Mouse (Mus musculus): Measurements from ENCODE around the gene Zfp422.
A peak's percentile ranks its signal among the peaks of the same experiment; 100 is the strongest.
"Not testable (repeated sequence)": the region's sequence is repeated elsewhere in the genome, so short reads cannot be mapped to it uniquely, and the experiment has no call there.

The Zfp422 gene

DNA sequence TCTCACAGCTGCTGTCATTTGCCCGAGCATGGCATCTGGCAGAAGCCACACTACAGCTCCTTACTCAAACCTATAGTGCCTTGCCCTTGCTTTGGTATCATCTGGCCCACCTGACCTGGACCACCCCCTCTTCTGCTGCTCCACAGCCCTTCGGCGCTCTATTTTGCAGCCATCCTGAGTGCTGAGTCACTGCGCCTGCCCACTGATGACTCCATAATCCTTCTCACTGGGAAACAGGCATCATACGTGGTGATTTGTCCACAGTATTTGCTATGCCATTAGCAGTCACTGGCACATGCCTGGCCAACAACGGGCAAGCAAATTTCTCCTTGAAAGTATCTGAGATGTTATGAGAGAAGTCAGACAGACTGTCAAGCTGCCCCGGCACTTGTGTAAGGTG lies 21.0 kb upstream of the Zfp422 start:
- DNase-seq (ENCODE audit: low spot score): no peak

DNA sequence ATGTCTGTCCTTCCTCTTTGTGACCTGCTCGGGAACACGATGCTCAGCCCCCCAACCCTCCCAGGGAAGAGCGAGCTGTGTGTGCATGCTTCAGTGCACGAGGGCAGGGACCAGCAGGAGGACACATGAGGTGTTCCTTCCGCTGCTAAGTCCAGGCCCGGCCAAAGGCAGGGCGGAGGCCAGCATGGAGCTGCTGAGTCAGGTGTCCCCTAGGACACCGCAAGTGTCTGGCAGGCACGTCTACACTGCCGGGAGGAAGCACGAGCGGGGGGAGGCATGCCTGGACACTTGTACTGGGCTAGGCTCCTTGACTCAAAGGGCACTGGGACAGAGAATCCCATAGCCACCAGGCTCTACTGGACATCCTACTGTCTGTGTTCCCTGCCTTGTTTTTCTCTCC lies 19.0 kb upstream of the Zfp422 start:
- DNase-seq (ENCODE audit: low spot score): no peak

DNA sequence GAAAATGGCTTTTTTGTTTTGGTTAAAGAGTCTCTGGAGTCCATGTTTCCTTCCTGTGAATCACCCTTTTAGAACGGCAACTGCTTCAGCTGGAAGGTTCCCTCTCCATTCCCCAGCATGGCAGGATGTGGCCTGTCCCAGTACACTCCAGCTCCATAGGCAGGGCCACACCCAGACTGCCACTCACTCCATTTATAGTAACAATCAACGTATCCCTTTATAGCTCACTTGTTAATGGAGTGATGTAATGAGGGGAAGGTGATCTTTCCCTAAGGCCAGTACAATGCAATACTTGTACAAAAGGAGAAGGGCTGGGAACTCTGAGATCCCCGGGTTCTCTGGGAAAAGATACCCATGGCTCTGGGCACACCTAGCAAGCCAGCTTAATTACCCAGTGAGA lies 15.5 kb upstream of the Zfp422 start:
- no peak for DNase-seq (ENCODE audit: low spot score)

DNA sequence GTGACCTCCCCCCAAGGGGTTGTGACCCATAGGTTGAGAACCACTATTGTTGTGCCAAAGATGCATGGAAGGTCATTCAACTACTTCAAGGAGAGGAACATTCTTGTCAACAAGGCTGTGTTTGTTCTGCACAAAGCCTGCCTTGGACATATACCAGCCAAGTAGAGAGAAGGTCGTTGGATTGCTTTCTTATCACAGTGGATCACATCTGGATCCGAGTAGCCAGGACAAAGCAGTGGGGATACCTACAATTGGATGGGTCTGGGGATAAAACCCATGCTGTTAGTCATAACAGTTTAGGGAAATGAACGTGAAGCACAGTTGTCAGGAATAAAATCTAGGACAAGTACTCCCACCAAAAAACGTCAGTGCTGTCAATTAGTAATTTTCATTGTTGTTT lies 15.1 kb upstream of the Zfp422 start:
- no peak for DNase-seq (ENCODE audit: low spot score)

DNA sequence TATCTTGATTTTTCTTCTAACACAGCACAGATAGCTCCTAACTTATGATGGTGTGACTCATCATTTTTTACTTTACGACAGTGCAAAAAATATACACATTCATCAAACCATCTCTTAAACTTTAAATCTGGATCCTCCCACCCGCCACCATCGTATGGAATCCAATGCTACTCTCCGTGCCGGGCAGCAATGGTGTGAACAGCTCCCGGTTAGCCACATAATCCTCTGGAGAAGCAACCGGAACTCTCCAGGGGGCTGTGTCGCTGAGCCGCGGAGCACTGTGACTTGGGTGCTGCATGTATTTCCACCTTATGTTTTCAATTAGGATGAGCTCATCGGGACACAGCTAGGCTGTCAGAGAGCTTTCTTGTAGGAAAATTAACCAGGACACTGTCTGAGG lies 14.1 kb upstream of the Zfp422 start:
- no peak for DNase-seq (ENCODE audit: low spot score)

DNA sequence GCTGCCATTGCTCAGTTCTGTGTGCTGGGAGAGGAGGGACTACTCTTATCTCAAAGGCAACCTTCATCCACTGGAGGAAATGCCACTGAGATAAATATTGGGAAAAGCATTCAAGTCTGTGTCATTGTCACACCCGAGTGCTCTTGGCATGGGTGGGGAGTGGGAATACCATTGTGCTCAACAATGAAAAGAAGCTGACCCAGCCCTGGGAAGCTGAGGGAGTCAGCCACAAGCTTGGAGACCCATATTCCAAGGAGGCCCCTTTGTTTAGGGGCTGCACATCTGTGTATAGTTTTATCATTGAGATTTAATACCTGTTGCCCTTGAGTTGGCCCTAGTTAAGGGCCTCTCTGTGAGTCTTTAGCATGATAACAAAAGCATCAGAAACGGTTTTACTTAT lies 10.9 kb upstream of the Zfp422 start:
- no peak for DNase-seq (ENCODE audit: low spot score)

DNA sequence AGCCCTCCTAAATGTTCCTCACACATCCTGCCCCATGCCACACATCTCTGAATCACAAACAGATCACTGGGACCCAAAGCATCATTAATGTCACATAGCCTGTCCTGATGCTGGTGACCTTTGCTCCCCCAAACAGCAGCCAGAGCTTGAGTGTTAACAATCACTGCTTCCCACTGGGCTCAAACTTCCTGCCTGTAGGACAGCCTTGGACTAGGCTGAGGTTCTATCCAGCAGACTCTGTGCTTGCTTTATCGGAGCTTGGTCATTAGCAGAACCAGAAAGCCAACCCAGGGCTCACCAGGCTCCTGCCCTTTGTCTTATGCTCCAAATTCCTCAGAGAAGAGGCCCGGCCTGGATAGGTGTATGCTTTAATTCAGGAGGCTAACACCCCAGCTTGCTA lies 10.1 kb upstream of the Zfp422 start:
- DNase-seq (ENCODE audit: low spot score): no peak

DNA sequence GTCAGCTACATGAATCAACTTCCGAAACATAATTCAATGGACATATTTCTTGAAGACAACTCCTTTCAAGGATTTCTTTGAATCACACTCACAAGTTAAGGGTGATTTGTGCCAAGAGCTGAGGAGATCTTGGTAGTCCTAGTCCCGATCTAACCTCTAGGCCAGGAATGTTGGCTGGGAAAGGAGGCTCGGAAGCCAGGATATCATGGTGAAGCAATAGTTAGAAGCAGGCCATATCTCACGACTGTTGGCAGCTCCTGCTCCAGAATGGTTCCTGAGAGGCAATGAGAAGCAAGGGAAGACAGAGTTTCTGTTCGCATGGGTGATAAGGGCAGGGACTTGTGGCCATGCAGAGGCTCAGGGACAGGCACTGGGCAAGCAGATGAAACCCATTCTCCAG lies 8.7 kb upstream of the Zfp422 start:
- DNase-seq (ENCODE audit: low spot score): no peak

DNA sequence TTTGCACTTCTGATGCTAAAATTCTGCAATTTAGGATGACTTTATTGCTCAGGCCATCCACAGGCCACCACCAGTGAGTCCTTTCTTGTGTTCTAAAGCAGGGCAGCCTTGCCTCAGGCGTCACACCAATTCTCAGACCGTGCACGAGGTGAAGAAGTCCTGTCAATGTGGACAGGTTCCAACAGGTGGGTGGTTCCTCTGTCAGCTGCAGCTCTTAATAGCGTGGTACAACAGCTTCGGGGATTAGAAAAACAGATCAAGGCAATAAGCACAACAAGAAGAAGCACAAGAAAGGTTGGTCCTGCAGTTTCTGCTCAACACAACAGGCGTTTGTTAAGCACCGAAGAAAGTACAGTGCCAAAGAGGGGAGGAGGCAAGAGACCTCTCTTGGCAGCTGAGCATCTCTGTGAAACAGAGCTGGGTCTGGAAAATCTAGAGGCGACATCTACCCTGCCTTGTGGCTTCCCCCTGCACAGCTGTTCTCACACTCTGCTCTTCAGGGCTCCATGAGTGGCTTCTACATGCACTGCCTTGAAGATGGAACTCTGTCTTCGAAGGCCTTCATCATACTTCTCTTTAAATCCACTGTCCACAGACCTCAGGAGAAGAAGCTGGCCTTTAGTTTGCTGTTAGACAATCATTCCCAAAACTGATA lies 7.9 kb upstream of the Zfp422 start:
- no peak for DNase-seq (ENCODE audit: low spot score)

DNA sequence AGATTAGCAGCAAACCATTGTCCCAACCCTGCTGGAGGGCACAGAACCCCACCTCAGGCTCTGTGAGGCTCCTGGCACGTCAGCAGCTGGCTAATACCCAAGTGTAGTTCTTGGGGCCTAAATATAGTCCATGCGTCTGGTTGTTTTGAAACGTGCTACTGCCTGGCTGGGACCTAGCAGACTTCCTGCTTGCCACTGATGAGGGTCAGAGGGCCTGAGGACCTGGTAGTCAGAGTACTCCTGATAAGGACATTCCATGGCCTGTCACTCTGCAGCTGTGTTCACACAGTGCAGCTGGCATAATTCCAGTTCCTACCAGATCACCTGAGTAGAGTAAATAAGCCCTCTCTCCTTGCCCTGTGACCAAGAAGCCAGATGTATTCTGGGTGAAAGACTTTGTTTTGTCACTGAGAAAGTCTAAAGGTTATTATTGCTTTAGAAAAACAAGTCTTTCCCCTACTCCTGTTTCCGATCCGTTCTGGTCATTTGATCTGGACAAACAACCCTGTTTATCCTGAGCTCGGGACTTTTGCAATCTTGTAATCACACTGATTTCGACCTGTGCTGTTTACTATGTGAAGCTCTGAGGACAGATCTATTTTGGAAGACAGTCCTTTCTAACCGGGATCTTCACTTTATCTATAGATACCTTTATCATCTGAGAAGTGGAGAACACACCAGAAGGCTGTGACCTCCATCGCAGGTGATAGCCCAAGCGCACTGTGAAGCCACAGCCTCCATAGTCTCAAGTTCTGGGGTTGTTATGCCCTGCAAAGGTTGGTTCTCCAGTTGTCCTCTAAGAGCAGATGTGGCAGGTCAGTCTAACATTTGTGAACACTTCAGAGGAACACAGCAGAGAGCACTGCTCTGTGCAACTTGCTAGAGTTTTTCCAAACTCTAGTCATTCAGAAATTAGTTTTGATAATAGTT lies 6.7 kb upstream of the Zfp422 start:
- peak; percentile 52 for DNase-seq (ENCODE audit: low spot score)

DNA sequence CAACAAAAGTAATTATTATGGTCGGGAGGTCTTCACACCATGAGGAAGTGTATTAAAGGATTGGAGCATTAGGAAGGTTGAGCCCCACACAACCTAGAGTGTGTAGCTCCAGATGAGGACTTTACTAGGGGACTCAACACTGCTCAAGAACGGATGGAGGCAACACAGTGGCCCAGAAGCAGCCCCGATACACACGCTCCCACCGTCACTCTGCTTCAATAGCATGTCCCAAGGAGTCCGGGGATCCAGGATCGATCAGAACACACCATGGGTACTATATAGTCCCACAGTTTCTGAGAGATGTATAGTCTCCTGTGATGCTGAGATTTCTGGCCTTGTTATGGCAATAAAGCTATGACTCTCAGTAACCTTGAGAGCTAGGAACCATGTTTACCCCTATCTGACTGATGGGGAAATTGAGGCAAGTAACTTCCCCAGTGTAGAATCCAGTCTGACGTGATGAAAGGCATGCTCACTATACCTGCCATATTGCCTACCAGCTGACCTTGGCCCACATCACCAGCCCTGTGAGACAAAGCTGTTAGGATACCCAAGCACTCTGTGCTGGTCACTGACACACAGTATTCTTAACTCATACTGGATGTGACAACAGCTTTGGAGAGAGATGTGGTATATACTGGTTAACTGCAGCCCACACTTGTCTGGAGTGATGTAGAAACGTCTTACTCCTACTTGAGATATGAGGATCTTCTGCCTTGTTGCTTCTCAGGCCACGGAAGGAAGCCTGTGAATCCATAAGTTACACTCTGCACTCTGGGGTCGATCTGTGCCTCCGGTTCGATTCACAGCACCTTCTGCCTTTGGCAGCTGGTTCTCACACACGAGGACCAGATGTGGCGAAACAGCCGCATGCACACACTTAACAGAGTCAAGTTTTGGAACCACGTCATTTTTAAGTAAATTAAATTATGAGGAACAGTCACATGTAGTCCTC lies 5.2 kb upstream of the Zfp422 start:
- no peak for DNase-seq (ENCODE audit: low spot score)

DNA sequence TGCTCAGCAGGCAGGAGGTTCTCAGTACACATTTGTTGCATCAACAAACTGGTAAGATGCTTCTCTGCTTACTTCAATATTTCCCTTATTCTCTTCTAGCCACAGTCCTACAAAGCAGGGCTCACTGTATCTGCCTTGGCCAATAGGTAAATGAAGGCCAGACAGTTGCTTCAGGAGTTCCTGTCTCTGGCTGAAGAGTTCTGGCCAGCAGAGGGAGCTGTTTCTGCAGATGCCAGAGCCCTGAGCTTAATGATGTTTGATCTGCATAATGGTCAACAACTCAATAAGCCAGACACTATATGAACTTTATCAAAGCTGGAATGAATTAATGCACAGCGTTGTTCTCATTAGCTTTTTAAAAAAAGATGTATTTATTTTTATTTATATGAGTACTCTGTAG lies 3.3 kb upstream of the Zfp422 start:
- peak; percentile 61 for DNase-seq (ENCODE audit: low spot score)

DNA sequence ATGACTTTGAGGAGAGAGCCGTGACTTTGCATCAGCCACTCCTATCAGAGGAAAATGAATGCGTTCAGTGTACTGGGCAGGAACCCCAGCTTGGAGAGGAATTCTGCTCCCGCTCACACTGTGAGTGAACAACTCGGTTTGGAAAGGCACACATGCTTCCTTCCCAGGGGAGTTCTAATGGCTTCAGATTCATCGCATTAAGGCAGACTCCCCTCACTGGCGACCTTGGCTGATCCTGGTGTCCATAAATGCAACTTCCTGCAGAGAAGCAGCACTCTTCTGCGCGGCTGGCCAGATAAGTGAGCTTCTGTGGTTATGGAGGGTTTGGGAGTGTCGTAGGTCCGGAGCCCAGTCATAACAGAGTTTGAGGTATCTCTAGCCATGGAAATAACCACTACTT lies 967 bp upstream of the Zfp422 start:
- DNase-seq (ENCODE audit: low spot score): no peak

DNA sequence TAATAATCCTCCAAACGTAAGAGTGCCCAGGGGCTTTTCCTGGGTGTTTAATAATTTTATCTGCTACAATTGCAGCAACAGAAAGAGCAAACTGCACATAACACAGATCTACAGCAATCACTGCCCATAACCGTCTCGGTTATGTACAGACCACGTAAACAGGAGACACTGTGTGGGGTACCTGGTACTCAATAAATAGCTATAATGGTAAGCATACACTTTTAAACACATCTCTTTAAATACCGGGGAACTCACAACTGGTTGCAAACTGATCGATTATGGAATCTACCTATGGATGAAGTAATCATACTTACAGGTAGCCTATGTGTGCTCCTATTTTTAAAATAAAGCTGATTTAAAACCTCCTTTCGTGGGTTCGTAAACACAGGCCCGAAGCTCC lies 704 bp downstream of the Zfp422 start:
- no peak for DNase-seq (ENCODE audit: low spot score)

DNA sequence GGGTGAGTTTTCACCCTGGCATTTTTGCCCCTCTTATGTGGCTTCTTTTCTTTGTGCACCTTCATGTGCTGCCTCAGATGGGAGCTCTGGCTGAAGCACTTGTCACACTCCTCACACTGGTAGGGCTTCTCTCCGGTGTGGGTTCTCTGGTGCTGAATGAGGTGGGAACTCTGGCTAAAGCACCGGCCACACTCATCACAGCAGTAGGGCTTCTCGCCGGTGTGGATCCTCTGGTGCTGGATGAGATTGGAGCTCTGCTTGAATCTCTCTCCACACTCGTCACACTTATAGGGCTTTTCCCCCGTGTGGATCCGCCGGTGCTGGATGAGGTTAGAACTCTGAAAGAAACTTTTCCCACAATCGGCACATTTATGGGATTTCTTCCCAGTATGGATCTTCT lies 2.4 kb downstream of the Zfp422 start:
- DNase-seq (ENCODE audit: low spot score): not testable (repeated sequence)

DNA sequence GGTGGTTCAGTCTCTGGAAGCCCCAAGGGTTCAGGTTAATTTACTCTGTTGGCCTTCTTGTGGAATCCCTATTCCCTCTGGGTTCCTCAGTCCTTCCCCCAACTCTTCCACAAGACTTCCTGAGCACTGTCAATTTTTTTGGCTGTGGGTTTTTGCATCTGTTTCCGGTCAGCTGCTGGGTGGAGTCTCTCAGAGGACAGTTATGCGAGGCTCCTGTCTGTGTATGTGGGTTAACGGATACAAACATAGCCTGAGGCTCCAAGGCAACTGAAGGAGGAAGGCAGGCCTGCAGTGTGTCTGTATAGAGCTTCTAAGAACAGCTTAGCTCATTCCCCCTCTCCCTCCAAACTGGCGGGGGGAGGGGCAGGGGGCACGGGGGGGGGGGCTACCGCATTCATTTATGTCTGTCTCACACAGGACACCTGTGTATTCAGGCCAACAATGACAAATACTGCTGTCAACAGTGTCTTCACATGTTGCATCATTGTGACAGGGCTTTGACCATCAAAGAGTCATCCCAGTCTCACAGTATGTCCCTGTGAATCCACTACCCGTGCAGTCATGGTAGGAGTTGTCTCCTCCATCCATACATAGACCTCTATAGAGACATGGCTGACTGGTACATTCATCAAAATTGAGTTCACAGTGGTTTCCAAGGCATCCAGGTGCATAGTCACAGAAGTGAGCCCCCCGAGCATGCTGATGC lies 7.3 kb downstream of the Zfp422 start:
- DNase-seq (ENCODE audit: low spot score): no peak

DNA sequence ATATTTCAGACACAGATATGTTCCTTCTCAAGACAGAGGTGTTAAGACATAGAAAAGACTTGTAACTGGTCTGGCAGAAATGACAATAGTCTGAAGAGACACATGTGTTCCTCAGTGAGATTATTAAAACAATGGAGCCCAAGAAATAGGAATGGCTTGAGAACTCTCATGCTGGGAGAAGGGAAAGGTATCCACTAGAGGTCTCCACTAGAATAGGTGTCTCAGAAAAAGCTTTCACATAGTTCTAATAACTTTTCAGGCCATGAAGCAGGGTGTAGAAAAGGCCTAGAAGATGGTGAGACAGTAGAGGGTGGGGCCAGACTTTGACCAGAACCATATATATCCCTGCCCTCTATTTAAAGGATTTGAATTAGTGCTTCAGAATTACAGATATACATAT lies 10.7 kb downstream of the Zfp422 start:
- DNase-seq (ENCODE audit: low spot score): no peak

DNA sequence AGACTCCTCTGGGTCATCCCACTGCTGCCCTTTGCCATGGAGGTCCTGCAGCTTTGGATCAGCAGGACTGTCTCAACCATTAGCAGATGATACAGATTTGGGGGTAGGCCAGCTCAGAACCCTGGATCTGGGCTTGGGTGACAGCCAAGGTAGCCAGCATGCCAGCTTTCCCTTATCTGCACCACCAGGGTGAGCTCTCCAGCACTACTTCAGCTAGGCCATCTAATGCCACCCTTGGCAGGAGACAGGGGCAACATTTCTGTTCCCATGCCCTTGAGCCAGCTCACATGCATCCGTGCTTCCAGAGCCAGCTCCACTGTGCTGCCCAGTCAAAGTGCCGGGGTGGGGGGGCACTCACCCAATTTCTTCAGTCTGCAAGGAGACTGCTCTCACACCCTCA lies 13.1 kb downstream of the Zfp422 start:
- DNase-seq (ENCODE audit: low spot score): no peak

DNA sequence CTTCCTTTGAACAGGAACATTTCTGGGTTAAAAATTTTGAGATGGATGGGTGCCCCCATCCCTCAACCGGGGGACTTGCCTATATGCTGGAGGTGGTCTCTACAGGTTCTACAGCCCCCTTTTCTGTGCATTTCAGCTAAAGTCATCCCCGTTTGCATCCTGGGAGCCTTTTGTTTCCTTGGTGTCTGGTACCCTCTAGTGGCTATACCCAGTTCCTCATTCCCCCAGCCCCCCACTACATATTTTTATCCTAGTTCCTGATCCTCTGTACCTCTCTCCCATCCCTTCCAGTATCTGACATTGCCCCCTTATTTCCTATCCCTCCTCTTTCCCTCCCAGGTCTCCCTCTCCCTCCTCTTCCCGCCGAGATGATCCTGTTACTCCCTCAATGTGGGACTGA lies 21.6 kb downstream of the Zfp422 start:
- DNase-seq (ENCODE audit: low spot score): no peak

DNA sequence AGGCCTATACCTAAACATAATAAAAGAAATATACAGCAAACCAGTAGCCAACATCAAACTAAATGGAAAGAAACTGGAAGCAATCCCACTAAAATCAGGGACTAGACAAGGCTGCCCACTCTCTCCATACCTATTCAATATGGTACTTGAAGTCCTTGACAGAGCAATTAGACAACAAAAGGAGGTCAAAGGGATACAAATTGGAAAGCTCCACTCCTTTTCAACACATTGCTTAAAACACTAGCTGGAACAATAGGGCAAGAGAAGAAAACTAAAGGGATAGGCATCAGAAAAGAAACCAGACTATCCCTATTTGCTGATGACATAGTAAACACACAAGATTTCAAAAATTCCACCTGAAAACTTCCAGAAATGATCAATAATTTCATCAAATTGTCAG lies 27.8 kb downstream of the Zfp422 start:
- DNase-seq (ENCODE audit: low spot score): not testable (repeated sequence)

DNA sequence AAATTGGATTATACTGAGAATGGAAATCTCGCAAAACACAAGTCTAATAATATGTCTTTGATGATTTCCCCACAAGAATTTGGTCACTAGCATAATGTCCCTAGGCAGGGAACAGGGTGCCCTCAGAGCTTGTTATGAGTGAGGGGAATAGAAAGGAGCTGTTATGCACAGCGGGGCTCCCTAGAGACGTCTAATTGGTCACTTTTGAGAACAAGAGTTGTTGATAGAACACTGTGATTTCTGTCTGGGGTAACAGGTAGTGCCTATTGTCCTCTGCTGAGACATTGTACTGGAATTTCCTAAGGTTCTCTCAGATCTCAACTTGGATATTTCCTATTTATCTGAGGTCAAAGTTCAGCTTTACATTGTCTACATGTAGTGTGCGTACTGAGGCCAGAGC lies 44.7 kb downstream of the Zfp422 start, which contains the start of gene Olfr215:
Gene Olfr215, minus strand, starts transcription at position 101 of the 400 bp plus-strand sequence.
- no peak for DNase-seq (ENCODE audit: low spot score)
